Mouse (Mus musculus) heart, embryonic 11.5 days (tissue): Measurements from ENCODE around the gene Ppdpf. TPM values are rescaled to one million over a fixed set of nuclear protein-coding genes. Genes with fewer than 3 reads are reported as not detected.
"Not testable (repeated sequence)": the region's sequence is repeated elsewhere in the genome, so short reads cannot be mapped to it uniquely, and the experiment has no call there.

ENCODE experiments used
- ATAC-seq: fragments of 200-750 bp; cut with Nextera tagmentation; replicated peaks from 2 replicates; pipeline ENCODE4 v1.8.0; 2017; ENCODE audit warnings: moderate library complexity; ENCODE audit not compliant: insufficient number of reproducible peaks, low FRiP score, low TSS enrichment
- H3K27ac ChIP-seq: fragments of 300-500 bp; sonication (generic); 2 replicates; pipeline ENCODE4 v1.5.1; 2014; ENCODE audit warnings: mild to moderate bottlenecking, low read depth, low read length
- H3K27me3 ChIP-seq: fragments of 300-500 bp; sonication (generic); 2 replicates; pipeline ENCODE4 v1.6.1; 2014; ENCODE audit warnings: mild to moderate bottlenecking, low read length, mixed read lengths; ENCODE audit not compliant: control insufficient read depth, insufficient read depth
- H3K36me3 ChIP-seq: fragments of 300-500 bp; sonication (generic); 2 replicates; pipeline ENCODE4 v1.6.1; 2014; ENCODE audit warnings: mild to moderate bottlenecking, low read length, moderate library complexity, mixed read lengths; ENCODE audit not compliant: control insufficient read depth, insufficient read depth
- H3K4me1 ChIP-seq: fragments of 300-500 bp; sonication (generic); 2 replicates; pipeline ENCODE4 v1.6.1; 2014; ENCODE audit warnings: low read length; ENCODE audit not compliant: control insufficient read depth, insufficient read depth
- H3K4me2 ChIP-seq: fragments of 300-500 bp; sonication (generic); 2 replicates; pipeline ENCODE4 v1.6.1; 2014; ENCODE audit warnings: mild to moderate bottlenecking, moderate library complexity
- H3K4me3 ChIP-seq: fragments of 300-500 bp; sonication (generic); 2 replicates; pipeline ENCODE4 v1.5.1; 2014; ENCODE audit warnings: low read depth, low read length
- H3K9ac ChIP-seq: fragments of 300-500 bp; sonication (generic); 2 replicates; pipeline ENCODE4 v1.6.1; 2014; ENCODE audit warnings: mild to moderate bottlenecking, low read depth, low read length, moderate library complexity
- H3K9me3 ChIP-seq: fragments of 300-500 bp; sonication (generic); replicated peaks from 2 replicates; pipeline ENCODE4 v1.6.1; 2016; ENCODE audit warnings: low read length; ENCODE audit not compliant: control insufficient read depth
- WGBS: fragments of 180-500 bp; shearing (Covaris S2); extraction: QIAGEN DNeasy Blood & Tissue Kit; methylation state at CpG from one replicate; pipeline ENCODE4 v1.1.7; 2014; ENCODE audit not compliant: insufficient replicate concordance; 5-methylcytosine and 5-hydroxymethylcytosine counted together
- polyA plus RNA-seq: library from polyadenylated mRNA; unstranded; fragments of >200 nt; fragmentation: Nextera tagmentation; extraction: Ambion mirVana; gene quantifications from 2 replicates; pipeline ENCODE4 v1.2.1, GENCODE M21; 2014

The Ppdpf gene
- polyA plus RNA-seq, 1 experiment from 2014 or later: 214 TPM

- WGBS: 83% methylated on average over 3 of the region's 3 CpGs
- no peaks in the 10 kb centered on the region for H3K36me3 ChIP-seq
- H3K9ac ChIP-seq: no peak overlapping the region
- H3K27ac ChIP-seq: no peak overlapping the region
- no peaks in the 10 kb centered on the region for H3K4me1 ChIP-seq
- H3K9me3 ChIP-seq: no peaks in the 10 kb centered on the region
- H3K4me2 ChIP-seq: no peak overlapping the region
- ATAC-seq: no peak
- no peak overlapping the region for H3K4me3 ChIP-seq
- no peaks in the 10 kb centered on the region for H3K27me3 ChIP-seq
Measured at GRCm38 (mm10) chr2:181174646-181175045, 12.4 kb upstream of the Ppdpf start.

GRCm38 (mm10) chr2:181178015-181178414 is 9.0 kb upstream of the Ppdpf start:
- Histone ChIP-seq H3K9me3 (no peaks in the 10 kb centered on the region), H3K4me3 (no peak overlapping the region), H3K27me3 (no peaks in the 10 kb centered on the region), H3K36me3 (no peaks in the 10 kb centered on the region), H3K9ac (no peak overlapping the region), H3K4me1 (no peaks in the 10 kb centered on the region), H3K4me2 (no peak overlapping the region), H3K27ac (no peak overlapping the region)
- 69% methylated on average over 3 of the region's 3 CpGs for WGBS
- ATAC-seq: no peak

GRCm38 (mm10) chr2:181178471-181178870 is 8.6 kb upstream of the Ppdpf start:
- H3K27me3 ChIP-seq: no peaks in the 10 kb centered on the region
- WGBS: 66% methylated on average over 5 of the region's 5 CpGs
- H3K4me1 ChIP-seq: no peaks in the 10 kb centered on the region
- no peak overlapping the region for H3K4me3 ChIP-seq
- H3K27ac ChIP-seq: no peak overlapping the region
- H3K4me2 ChIP-seq: no peak overlapping the region
- no peak overlapping the region for H3K9ac ChIP-seq
- ATAC-seq: no peak
- no peaks in the 10 kb centered on the region for H3K9me3 ChIP-seq
- no peaks in the 10 kb centered on the region for H3K36me3 ChIP-seq

- Histone ChIP-seq H3K9ac (no peak overlapping the region), H3K4me3 (no peak overlapping the region), H3K9me3 (no peaks in the 10 kb centered on the region), H3K4me1 (no peaks in the 10 kb centered on the region), H3K4me2 (no peak overlapping the region), H3K27me3 (no peaks in the 10 kb centered on the region), H3K27ac (no peak overlapping the region), H3K36me3 (no peaks in the 10 kb centered on the region)
- WGBS: 66% methylated on average over 6 of the region's 6 CpGs
- no peak for ATAC-seq
Measured at GRCm38 (mm10) chr2:181180898-181181297, 6.1 kb upstream of the Ppdpf start.

- Histone ChIP-seq H3K4me2 (peak overlapping the region; percentile 72), H3K27me3 (no peaks in the 10 kb centered on the region), H3K4me1 (peaks cover 5% of the 10 kb centered on the region), H3K4me3 (peak overlapping the region; percentile 74), H3K27ac (peak overlapping the region; percentile 69; the same call in 1 of the 2 replicates), H3K36me3 (no peaks in the 10 kb centered on the region), H3K9me3 (no peaks in the 10 kb centered on the region), H3K9ac (peak overlapping the region; percentile 94)
- ATAC-seq: peak; percentile 69; the same call in 1 of the 2 replicates
- under 1% methylated on average over 14 of the region's 14 CpGs for WGBS
Measured at GRCm38 (mm10) chr2:181186635-181187034, 412 bp upstream of the Ppdpf start.

- Histone ChIP-seq H3K4me3 (no peak overlapping the region; the same call in 1 of the 2 replicates), H3K4me1 (peaks cover 5% of the 10 kb centered on the region), H3K36me3 (no peaks in the 10 kb centered on the region), H3K9me3 (no peaks in the 10 kb centered on the region), H3K9ac (no peak overlapping the region), H3K4me2 (peak overlapping the region; percentile 72), H3K27me3 (no peaks in the 10 kb centered on the region), H3K27ac (no peak overlapping the region)
- no peak for ATAC-seq
- WGBS: 68% methylated on average over 2 of the region's 2 CpGs
Measured at GRCm38 (mm10) chr2:181188681-181189080, 1.6 kb downstream of the Ppdpf start.

GRCm38 (mm10) chr2:181189321-181189720 is 2.3 kb downstream of the Ppdpf start:
- Histone ChIP-seq H3K27ac (no peak overlapping the region), H3K9ac (no peak overlapping the region), H3K9me3 (no peaks in the 10 kb centered on the region), H3K4me3 (no peak overlapping the region), H3K4me1 (peaks cover 5% of the 10 kb centered on the region), H3K4me2 (no peak overlapping the region), H3K36me3 (no peaks in the 10 kb centered on the region), H3K27me3 (no peaks in the 10 kb centered on the region)
- whole genome bisulfite sequencing: 70% methylated on average over 1 of the region's 1 CpGs
- ATAC-seq: no peak

GRCm38 (mm10) chr2:181191385-181191784 is 4.3 kb downstream of the Ppdpf start:
- H3K4me1 ChIP-seq: not testable (repeated sequence)
- 71% methylated on average over 4 of the region's 4 CpGs for WGBS

GRCm38 (mm10) chr2:181191936-181192335 is 4.9 kb downstream of the Ppdpf start:
- Histone ChIP-seq H3K9ac (no peak overlapping the region), H3K27ac (no peak overlapping the region), H3K9me3 (no peaks in the 10 kb centered on the region), H3K4me3 (no peak overlapping the region), H3K27me3 (no peaks in the 10 kb centered on the region; the same call in 1 of the 2 replicates), H3K4me1 (peaks cover 5% of the 10 kb centered on the region), H3K36me3 (no peaks in the 10 kb centered on the region), H3K4me2 (no peak overlapping the region)
- 63% methylated on average over 4 of the region's 4 CpGs for WGBS
- no peak for ATAC-seq

More at GRCm38 (mm10) chr2:181191385-181191784, 4.3 kb downstream of the Ppdpf start:
- H3K4me3 ChIP-seq, H3K9me3 ChIP-seq, H3K9ac ChIP-seq, ATAC-seq, H3K27me3 ChIP-seq, H3K27ac ChIP-seq, H3K36me3 ChIP-seq, H3K4me2 ChIP-seq: not testable (repeated sequence)
